Mouse (Mus musculus): ENCODE data around the gene Lrrc32. TPM values are rescaled to one million over a fixed set of nuclear protein-coding genes. Genes with fewer than 3 reads are reported as not detected.

The Lrrc32 gene
- polyA plus RNA-seq, 1 experiment from 2014 or later = 2.4 TPM

DNA sequence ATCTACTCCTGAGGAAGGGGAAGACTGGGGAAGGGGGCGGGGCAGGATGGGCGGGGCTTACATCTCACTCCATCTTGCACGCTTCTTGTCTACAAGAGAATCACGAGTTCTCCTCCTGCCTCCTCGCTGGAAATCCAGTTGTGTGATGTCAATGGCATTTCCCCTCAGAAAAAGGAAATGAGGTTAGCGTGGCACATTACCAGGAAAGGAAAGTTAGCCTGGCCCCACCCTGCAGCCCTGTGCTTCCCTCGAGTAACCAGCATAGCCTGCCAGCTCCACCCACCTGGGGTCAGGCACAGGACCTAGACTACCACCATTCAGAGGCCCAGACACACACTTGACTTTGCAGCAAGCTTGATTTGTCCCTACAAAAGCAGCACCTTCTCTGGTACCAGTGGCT is 42.5 kb downstream of the Lrrc32 start:
- no peak overlapping the region for H3K9ac ChIP-seq (ENCODE audit: low read length)
- no peak overlapping the region for H3K4me3 ChIP-seq (ENCODE audit: low read depth, low read length)
- DNase-seq (ENCODE audit: low spot score) = no peak
- ATAC-seq (ENCODE audit: insufficient number of reproducible peaks, low FRiP score, low TSS enrichment, low read depth) = no peak
- H3K4me2 ChIP-seq (ENCODE audit: low read depth, severe bottlenecking) = no peak overlapping the region
- H3K36me3 ChIP-seq (ENCODE audit: control insufficient read depth, insufficient read depth, low read length) = no peaks in the 10 kb centered on the region
- 74% methylated on average over 7 of the region's 7 CpGs for WGBS
- no peaks in the 10 kb centered on the region for H3K4me1 ChIP-seq (ENCODE audit: control insufficient read depth, insufficient read depth, low read length)
- H3K27ac ChIP-seq (replicated peaks; ENCODE audit: low read depth, low read length) = no peak overlapping the region
- no peaks in the 10 kb centered on the region for H3K9me3 ChIP-seq (ENCODE audit: control insufficient read depth, low read length)
- H3K27me3 ChIP-seq (ENCODE audit: control insufficient read depth, insufficient read depth, low read length) = no peaks in the 10 kb centered on the region

DNA sequence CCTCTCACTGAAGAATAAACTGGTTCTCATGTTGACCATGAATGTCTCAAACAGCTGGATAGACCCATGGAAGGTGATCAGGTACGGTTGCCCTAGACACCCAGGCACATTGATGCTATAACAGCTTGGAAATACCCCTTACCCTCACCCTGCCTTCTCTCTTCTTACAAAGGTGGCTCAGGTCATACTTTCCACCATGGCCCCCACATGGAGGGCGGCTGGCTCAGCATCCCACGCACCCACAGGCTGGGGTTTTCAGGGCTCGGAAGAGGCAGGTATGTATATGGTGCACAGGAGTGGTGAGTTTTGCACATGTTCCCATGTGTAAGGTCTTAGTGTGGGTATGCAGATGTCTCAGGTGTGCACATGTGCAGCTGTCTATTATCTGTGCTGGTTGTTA is 43.9 kb downstream of the Lrrc32 start:
- DNase-seq (ENCODE audit: low spot score) = no peak
- Histone ChIP-seq H3K9ac (ENCODE audit: low read length) (no peak overlapping the region), H3K4me3 (ENCODE audit: low read depth, low read length) (no peak overlapping the region), H3K27me3 (ENCODE audit: control insufficient read depth, insufficient read depth, low read length) (no peaks in the 10 kb centered on the region), H3K9me3 (ENCODE audit: control insufficient read depth, low read length) (no peaks in the 10 kb centered on the region), H3K4me1 (ENCODE audit: control insufficient read depth, insufficient read depth, low read length) (peaks cover 4% of the 10 kb centered on the region; the same call in 1 of the 2 replicates), H3K36me3 (ENCODE audit: control insufficient read depth, insufficient read depth, low read length) (no peaks in the 10 kb centered on the region), H3K27ac (replicated peaks; ENCODE audit: low read depth, low read length) (no peak overlapping the region), H3K4me2 (ENCODE audit: low read depth, severe bottlenecking) (no peak overlapping the region)
- WGBS = 92% methylated on average over 4 of the region's 4 CpGs
- ATAC-seq (ENCODE audit: insufficient number of reproducible peaks, low FRiP score, low TSS enrichment, low read depth) = no peak

DNA sequence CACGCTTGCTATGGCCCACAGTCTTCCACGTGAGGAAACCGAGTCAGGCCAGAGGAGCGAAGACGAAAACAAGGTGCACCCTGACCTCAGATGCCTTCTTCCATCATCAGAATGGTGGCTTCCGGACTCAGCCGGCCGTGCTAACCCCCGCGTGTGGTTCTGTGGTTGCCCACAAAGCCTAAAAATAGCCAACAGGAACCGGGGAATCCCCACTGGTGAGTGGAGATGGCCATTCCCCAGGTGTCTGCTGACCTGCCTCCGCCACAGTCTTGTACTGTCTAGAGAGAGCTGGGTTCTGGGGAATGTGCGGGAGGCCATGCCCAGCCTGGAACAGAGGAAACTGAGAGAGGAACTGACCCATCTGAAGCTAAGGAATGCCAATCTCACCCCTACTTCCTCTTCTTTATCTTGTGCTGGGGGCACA is 45.4 kb downstream of the Lrrc32 start:
- no peak overlapping the region for H3K4me2 ChIP-seq (ENCODE audit: low read depth, severe bottlenecking)
- no peak for ATAC-seq (ENCODE audit: insufficient number of reproducible peaks, low FRiP score, low TSS enrichment, low read depth)
- no peak for DNase-seq (ENCODE audit: low spot score)
- H3K27ac ChIP-seq (replicated peaks; ENCODE audit: low read depth, low read length) = no peak overlapping the region
- peaks cover 4% of the 10 kb centered on the region; the same call in 1 of the 2 replicates for H3K4me1 ChIP-seq (ENCODE audit: control insufficient read depth, insufficient read depth, low read length)
- H3K4me3 ChIP-seq (ENCODE audit: low read depth, low read length) = no peak overlapping the region
- H3K36me3 ChIP-seq (ENCODE audit: control insufficient read depth, insufficient read depth, low read length) = no peaks in the 10 kb centered on the region
- no peaks in the 10 kb centered on the region for H3K9me3 ChIP-seq (ENCODE audit: control insufficient read depth, low read length)
- WGBS = 95% methylated on average over 13 of the region's 13 CpGs
- no peak overlapping the region for H3K9ac ChIP-seq (ENCODE audit: low read length)
- H3K27me3 ChIP-seq (ENCODE audit: control insufficient read depth, insufficient read depth, low read length) = no peaks in the 10 kb centered on the region

DNA sequence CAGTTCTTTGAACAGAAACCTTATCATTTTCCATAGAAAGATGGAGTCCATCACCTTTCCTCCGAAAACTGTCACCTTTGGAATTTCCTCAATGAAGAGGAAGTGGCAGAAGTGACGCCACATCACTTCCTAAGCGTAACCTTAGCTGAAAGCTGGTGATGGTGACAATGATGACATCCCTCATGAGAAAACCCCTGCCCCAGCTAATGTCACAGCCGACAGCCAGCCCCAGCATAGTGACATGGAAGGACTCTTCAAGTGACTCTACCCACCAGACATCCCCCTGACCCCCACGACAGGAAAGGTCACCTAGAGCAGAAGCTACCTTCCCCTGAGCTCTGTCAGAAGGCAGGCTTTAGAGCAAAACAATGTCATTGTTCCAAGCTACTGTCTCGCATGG is 46.1 kb downstream of the Lrrc32 start:
- H3K27ac ChIP-seq (replicated peaks; ENCODE audit: low read depth, low read length) = no peak overlapping the region
- 93% methylated on average over 6 of the region's 6 CpGs for WGBS
- H3K27me3 ChIP-seq (ENCODE audit: control insufficient read depth, insufficient read depth, low read length) = no peaks in the 10 kb centered on the region
- H3K9me3 ChIP-seq (ENCODE audit: control insufficient read depth, low read length) = no peaks in the 10 kb centered on the region
- H3K36me3 ChIP-seq (ENCODE audit: control insufficient read depth, insufficient read depth, low read length) = no peaks in the 10 kb centered on the region
- no peak overlapping the region for H3K4me3 ChIP-seq (ENCODE audit: low read depth, low read length)
- DNase-seq (ENCODE audit: low spot score) (no peak), ATAC-seq (ENCODE audit: insufficient number of reproducible peaks, low FRiP score, low TSS enrichment, low read depth) (no peak)
- H3K9ac ChIP-seq (ENCODE audit: low read length) = no peak overlapping the region
- peaks cover 4% of the 10 kb centered on the region; the same call in 1 of the 2 replicates for H3K4me1 ChIP-seq (ENCODE audit: control insufficient read depth, insufficient read depth, low read length)
- H3K4me2 ChIP-seq (ENCODE audit: low read depth, severe bottlenecking) = no peak overlapping the region

DNA sequence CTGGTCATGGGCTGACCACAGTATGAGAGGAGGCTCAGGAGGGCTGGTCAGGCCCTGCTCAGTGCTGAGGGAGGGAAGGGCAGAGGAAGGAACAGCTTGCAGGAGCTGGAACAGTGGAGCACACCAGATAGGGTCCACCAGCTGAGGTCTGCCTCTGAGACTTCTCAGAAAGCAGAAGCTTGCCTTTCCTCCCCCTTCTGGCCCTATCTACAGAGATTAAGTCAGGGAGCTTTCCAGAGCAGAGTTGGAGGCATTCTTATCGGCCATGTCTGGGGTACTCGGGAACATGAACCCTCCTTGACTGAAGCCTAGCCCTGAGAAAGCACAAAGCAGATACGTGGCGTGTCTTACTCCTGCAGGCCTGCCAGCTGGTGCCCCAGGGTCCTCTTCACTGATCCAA is 46.8 kb downstream of the Lrrc32 start:
- 90% methylated on average over 4 of the region's 4 CpGs for WGBS
- ATAC-seq (ENCODE audit: insufficient number of reproducible peaks, low FRiP score, low TSS enrichment, low read depth) = no peak
- Histone ChIP-seq H3K4me2 (ENCODE audit: low read depth, severe bottlenecking) (no peak overlapping the region), H3K27me3 (ENCODE audit: control insufficient read depth, insufficient read depth, low read length) (no peaks in the 10 kb centered on the region), H3K36me3 (ENCODE audit: control insufficient read depth, insufficient read depth, low read length) (no peaks in the 10 kb centered on the region), H3K9ac (ENCODE audit: low read length) (no peak overlapping the region), H3K4me3 (ENCODE audit: low read depth, low read length) (no peak overlapping the region), H3K9me3 (ENCODE audit: control insufficient read depth, low read length) (no peaks in the 10 kb centered on the region), H3K27ac (replicated peaks; ENCODE audit: low read depth, low read length) (no peak overlapping the region), H3K4me1 (ENCODE audit: control insufficient read depth, insufficient read depth, low read length) (peaks cover 4% of the 10 kb centered on the region; the same call in 1 of the 2 replicates)
- no peak for DNase-seq (ENCODE audit: low spot score)

DNA sequence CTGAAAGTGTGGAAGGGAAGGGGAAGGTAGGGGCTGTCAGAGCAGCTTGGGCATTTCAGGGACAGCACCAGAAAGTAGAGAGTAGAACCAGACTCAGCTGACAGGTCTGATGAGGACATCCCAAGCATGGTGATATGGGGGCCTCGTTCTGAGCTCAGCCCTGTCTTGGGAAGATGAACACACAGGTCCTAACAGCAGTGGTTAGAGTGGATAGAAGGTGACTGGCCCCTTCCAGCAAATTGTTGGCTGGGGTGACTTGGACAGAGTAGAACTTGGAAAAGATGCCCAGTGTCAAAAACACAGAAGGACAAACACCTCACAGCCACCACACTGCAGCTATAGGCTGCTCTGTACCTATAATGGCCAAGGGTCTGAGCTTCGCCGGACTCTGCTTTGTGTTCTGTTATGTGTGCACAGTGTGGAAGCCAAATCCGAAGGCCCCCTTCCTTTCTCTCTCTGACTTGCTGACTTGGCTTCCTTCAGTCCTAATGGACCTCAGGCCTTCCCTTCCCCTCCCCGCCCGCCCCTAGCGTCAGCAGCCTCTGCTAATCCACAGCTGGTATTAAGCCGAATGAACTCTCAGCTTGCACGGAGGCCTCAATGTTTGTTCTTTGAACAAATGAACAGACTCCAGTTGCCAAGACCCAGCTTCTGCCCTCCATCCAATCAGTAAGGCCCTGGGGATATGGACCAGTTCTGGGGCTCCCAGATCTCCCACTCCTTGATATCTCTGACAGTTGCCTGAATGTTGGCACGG is 48.3 kb downstream of the Lrrc32 start:
- H3K4me2 ChIP-seq (ENCODE audit: low read depth, severe bottlenecking) = no peak overlapping the region
- H3K36me3 ChIP-seq (ENCODE audit: control insufficient read depth, insufficient read depth, low read length) = no peaks in the 10 kb centered on the region
- H3K9ac ChIP-seq (ENCODE audit: low read length) = no peak overlapping the region
- no peaks in the 10 kb centered on the region for H3K9me3 ChIP-seq (ENCODE audit: control insufficient read depth, low read length)
- no peaks in the 10 kb centered on the region for H3K27me3 ChIP-seq (ENCODE audit: control insufficient read depth, insufficient read depth, low read length)
- no peak overlapping the region for H3K27ac ChIP-seq (replicated peaks; ENCODE audit: low read depth, low read length)
- DNase-seq (ENCODE audit: low spot score) = peak; percentile 43
- no peak for ATAC-seq (ENCODE audit: insufficient number of reproducible peaks, low FRiP score, low TSS enrichment, low read depth)
- peaks cover 9% of the 10 kb centered on the region; the same call in 1 of the 2 replicates for H3K4me1 ChIP-seq (ENCODE audit: control insufficient read depth, insufficient read depth, low read length)
- no peak overlapping the region for H3K4me3 ChIP-seq (ENCODE audit: low read depth, low read length)
- WGBS = 32% methylated on average over 10 of the region's 10 CpGs

DNA sequence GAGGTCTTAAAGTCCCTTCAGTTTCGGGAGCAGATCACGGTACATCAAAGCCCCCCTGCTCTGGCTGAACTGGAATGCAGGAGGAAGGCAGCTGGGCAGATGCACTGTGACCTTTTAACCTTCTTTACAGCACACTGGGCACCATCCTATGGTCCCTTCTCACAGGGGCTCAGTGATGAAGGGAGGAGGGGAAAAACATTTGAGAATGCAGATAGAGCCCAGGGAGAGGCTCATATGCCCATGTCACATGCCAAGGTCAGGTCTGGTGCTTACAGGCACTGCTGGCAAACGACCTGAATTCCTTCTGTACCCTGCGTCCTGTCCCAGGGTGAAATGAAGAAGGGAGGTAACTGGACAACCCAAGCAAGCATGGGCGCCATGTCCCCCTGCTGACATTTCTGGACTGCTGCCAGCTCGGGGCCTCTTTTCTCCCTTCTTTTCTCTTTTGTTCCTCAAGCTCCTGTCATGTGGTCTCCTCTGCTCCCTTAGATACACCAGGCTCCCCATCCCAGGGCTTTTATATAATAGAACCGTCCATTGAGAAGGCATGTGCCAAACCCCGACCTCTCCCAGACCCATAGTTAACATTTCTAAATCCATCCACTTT is 49.0 kb downstream of the Lrrc32 start:
- H3K9ac ChIP-seq (ENCODE audit: low read length) = no peak overlapping the region
- WGBS = 54% methylated on average over 8 of the region's 8 CpGs
- H3K9me3 ChIP-seq (ENCODE audit: control insufficient read depth, low read length) = no peaks in the 10 kb centered on the region
- ATAC-seq (ENCODE audit: insufficient number of reproducible peaks, low FRiP score, low TSS enrichment, low read depth) (no peak), DNase-seq (ENCODE audit: low spot score) (no peak)
- H3K4me1 ChIP-seq (ENCODE audit: control insufficient read depth, insufficient read depth, low read length) = peaks cover 9% of the 10 kb centered on the region; the same call in 1 of the 2 replicates
- no peaks in the 10 kb centered on the region for H3K27me3 ChIP-seq (ENCODE audit: control insufficient read depth, insufficient read depth, low read length)
- no peaks in the 10 kb centered on the region for H3K36me3 ChIP-seq (ENCODE audit: control insufficient read depth, insufficient read depth, low read length)
- H3K4me3 ChIP-seq (ENCODE audit: low read depth, low read length) = no peak overlapping the region
- no peak overlapping the region for H3K27ac ChIP-seq (replicated peaks; ENCODE audit: low read depth, low read length)
- no peak overlapping the region for H3K4me2 ChIP-seq (ENCODE audit: low read depth, severe bottlenecking)

DNA sequence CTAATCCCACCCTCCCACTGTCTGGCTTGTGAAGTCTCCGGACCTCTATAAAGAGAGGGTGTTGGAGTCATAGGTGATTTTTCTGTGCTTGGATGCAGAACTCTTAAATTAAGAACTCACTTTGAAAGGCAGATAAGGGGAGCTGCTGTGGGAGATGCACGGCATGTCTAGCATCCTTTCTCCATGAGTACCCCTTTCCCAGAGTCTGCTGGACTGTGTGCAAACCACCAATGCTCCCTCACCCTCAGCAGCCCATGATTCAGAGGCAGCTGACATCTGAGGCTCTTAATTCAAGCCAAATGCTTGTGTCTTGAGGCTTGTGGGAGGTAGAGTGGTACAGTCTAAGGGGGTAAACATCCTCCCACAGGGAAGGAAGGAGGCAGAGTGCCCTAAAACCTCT is 51.8 kb downstream of the Lrrc32 start:
- 12% methylated on average over 2 of the region's 2 CpGs for WGBS
- H3K4me3 ChIP-seq (ENCODE audit: low read depth, low read length) = no peak overlapping the region
- no peaks in the 10 kb centered on the region for H3K9me3 ChIP-seq (ENCODE audit: control insufficient read depth, low read length)
- ATAC-seq (ENCODE audit: insufficient number of reproducible peaks, low FRiP score, low TSS enrichment, low read depth) (no peak), DNase-seq (ENCODE audit: low spot score) (peak; percentile 44)
- no peak overlapping the region for H3K27ac ChIP-seq (replicated peaks; ENCODE audit: low read depth, low read length)
- H3K4me1 ChIP-seq (ENCODE audit: control insufficient read depth, insufficient read depth, low read length) = peaks cover 16% of the 10 kb centered on the region; the same call in 1 of the 2 replicates
- H3K4me2 ChIP-seq (ENCODE audit: low read depth, severe bottlenecking) = no peak overlapping the region
- no peaks in the 10 kb centered on the region for H3K27me3 ChIP-seq (ENCODE audit: control insufficient read depth, insufficient read depth, low read length)
- no peaks in the 10 kb centered on the region for H3K36me3 ChIP-seq (ENCODE audit: control insufficient read depth, insufficient read depth, low read length)
- H3K9ac ChIP-seq (ENCODE audit: low read length) = no peak overlapping the region

Data from limb, embryonic 11.5 days (tissue).